In the genomic region with DNA sequence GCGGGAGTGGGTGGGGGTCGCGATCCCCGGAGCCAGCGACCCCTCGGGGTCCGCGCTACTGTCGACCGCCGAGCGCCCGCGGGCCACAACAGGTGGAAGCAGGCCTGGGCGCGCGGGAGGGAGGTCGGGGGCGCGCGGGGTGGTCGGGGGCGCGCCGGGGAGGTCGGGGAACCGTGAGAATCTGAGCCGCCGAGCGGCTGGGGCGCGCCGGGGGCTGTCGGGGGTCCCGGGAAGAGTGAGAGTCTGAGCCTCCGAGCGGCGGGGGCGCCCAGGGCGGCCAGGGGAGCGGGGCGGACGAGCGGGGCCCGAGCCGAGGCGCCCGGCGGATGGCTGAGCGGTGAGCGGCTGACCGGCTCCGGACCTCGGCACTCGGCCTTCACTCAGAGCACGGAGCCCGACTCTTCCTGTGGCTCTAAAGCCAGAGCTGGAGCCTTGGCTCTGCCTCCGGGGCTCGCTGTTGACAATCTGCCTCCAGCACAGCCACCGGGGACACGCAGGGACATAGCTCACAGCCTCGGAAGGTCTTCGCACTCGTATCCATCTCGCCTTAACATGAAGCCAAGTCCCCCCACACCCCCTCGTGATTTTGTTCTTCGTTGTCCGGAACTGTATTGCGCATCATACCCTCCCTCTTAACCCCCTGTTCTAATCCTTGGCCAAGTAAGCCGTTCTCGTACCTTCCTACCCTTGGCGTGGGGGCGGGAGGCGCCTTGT, we compare ENCODE assay signal across 8 mouse cellular contexts. TPM values are rescaled to one million over a fixed set of nuclear protein-coding genes. Genes with fewer than 3 reads are reported as not detected.
DNase-seq lines count a peak whose midpoint lies in the region; ATAC-seq and TF ChIP-seq lines count a peak whose summit lies in the region.

No protein-coding gene starts in this region.

- DNase-seq in thymus, adult 2 months: peak; percentile 19
- DNase-seq in thymus, postnatal 14 days: no peak
- DNase-seq in heart, adult 9 months (ENCODE audit: low spot score in 2 of 2): peak; percentile 35
- DNase-seq in kidney, adult 2 months: peak; percentile 57
- peak; percentile 25 to 79 for DNase-seq in spleen, postnatal 4 days (ENCODE audit: low spot score in 2 of 2)

- ATAC-seq in embryonic facial prominence, embryonic 13.5 days (ENCODE audit: insufficient number of reproducible peaks, insufficient read depth, low FRiP score, low TSS enrichment, low read depth): peak; percentile 59; the same call in 1 of the 2 replicates
- ATAC-seq in limb, embryonic 15.5 days (ENCODE audit: insufficient number of reproducible peaks, low FRiP score, low TSS enrichment, low read depth): peak; percentile 41
- peak; percentile 72 for ATAC-seq in midbrain, embryonic 16.5 days

- TF ChIP-seq POLR2A in thymus, adult 2 months (IDR thresholded peaks at IDR 0.05; ENCODE audit: control insufficient read depth, extremely low read depth, insufficient read depth, low read length, poor library complexity): no peak
- TF ChIP-seq POLR2A in kidney, adult 2 months (IDR thresholded peaks at IDR 0.05; ENCODE audit: low read depth, low read length): no peak

- H3K36me3 ChIP-seq in thymus, adult 2 months (ENCODE audit: control insufficient read depth, insufficient read depth, low read length): no peaks in the 10 kb centered on the region
- H3K36me3 ChIP-seq in embryonic facial prominence, embryonic 13.5 days: no peaks in the 10 kb centered on the region
- no peaks in the 10 kb centered on the region for H3K36me3 ChIP-seq in kidney, adult 2 months (ENCODE audit: control insufficient read depth, insufficient read depth, low read length)
- H3K36me3 ChIP-seq in limb, embryonic 15.5 days: no peaks in the 10 kb centered on the region
- no peaks in the 10 kb centered on the region for H3K36me3 ChIP-seq in midbrain, embryonic 16.5 days (ENCODE audit: control insufficient read depth, insufficient read depth, low read length)

- no peak for TF ChIP-seq CTCF in thymus, adult 2 months (IDR thresholded peaks at IDR 0.05; ENCODE audit: borderline replicate concordance, control insufficient read depth, extremely low read depth, insufficient read depth, low read length, poor library complexity)
- no peak for TF ChIP-seq CTCF in kidney, adult 2 months (conservative IDR thresholded peaks at IDR 0.05; ENCODE audit: insufficient read depth, insufficient read length, low read depth, low read length)

- WGBS in thymus, adult 2 months: under 1% methylated on average over 59 of the region's 74 CpGs
- 1% methylated on average over 57 of the region's 74 CpGs for WGBS in embryonic facial prominence, embryonic 13.5 days
- 1% methylated on average over 73 of the region's 74 CpGs for WGBS in kidney, adult 2 months
- under 1% methylated on average over 53 of the region's 74 CpGs for WGBS in limb, embryonic 15.5 days
- 0% methylated on average over 45 of the region's 74 CpGs for WGBS in midbrain, embryonic 16.5 days

- no peaks in the 10 kb centered on the region for H3K9me3 ChIP-seq in embryonic facial prominence, embryonic 13.5 days
- no peaks in the 10 kb centered on the region for H3K9me3 ChIP-seq in limb, embryonic 15.5 days
- no peaks in the 10 kb centered on the region for H3K9me3 ChIP-seq in midbrain, embryonic 16.5 days (replicated peaks; ENCODE audit: control insufficient read depth, low read length, poor library complexity, severe bottlenecking)

- peak overlapping the region; percentile 77 for H3K9ac ChIP-seq in embryonic facial prominence, embryonic 13.5 days
- H3K9ac ChIP-seq in limb, embryonic 15.5 days: peak overlapping the region; percentile 45
- H3K9ac ChIP-seq in midbrain, embryonic 16.5 days (ENCODE audit: low read depth, low read length): peak overlapping the region; percentile 60

- H3K27ac ChIP-seq in thymus, adult 2 months (ENCODE audit: control insufficient read depth, insufficient read depth, low read length): no peak overlapping the region
- peak overlapping the region; percentile 44; the same call in 1 of the 2 replicates for H3K27ac ChIP-seq in embryonic facial prominence, embryonic 13.5 days
- peak overlapping the region; percentile 91 for H3K27ac ChIP-seq in kidney, adult 2 months (ENCODE audit: insufficient read depth, low read depth, low read length)
- peak overlapping the region; percentile 54 for H3K27ac ChIP-seq in limb, embryonic 15.5 days
- H3K27ac ChIP-seq in midbrain, embryonic 16.5 days (ENCODE audit: low read length): no peak overlapping the region

- peak overlapping the region; percentile 95 for H3K4me2 ChIP-seq in embryonic facial prominence, embryonic 13.5 days
- peak overlapping the region; percentile 98 for H3K4me2 ChIP-seq in limb, embryonic 15.5 days
- peak overlapping the region; percentile 89 for H3K4me2 ChIP-seq in midbrain, embryonic 16.5 days (ENCODE audit: low read length)

- peaks cover 12% of the 10 kb centered on the region for H3K4me1 ChIP-seq in thymus, adult 2 months (replicated peaks; ENCODE audit: control insufficient read depth, insufficient read depth, low read length)
- peaks cover 9% of the 10 kb centered on the region; the same call in 1 of the 2 replicates for H3K4me1 ChIP-seq in embryonic facial prominence, embryonic 13.5 days
- H3K4me1 ChIP-seq in kidney, adult 2 months (ENCODE audit: control insufficient read depth, insufficient read depth, low read length): peaks cover 16% of the 10 kb centered on the region
- peaks cover 15% of the 10 kb centered on the region for H3K4me1 ChIP-seq in limb, embryonic 15.5 days
- H3K4me1 ChIP-seq in midbrain, embryonic 16.5 days (ENCODE audit: control insufficient read depth, insufficient read depth, low read length): peaks cover 17% of the 10 kb centered on the region

- peaks cover 12% of the 10 kb centered on the region for H3K27me3 ChIP-seq in thymus, adult 2 months (ENCODE audit: control insufficient read depth, insufficient read depth, low read length)
- peaks cover 47% of the 10 kb centered on the region for H3K27me3 ChIP-seq in embryonic facial prominence, embryonic 13.5 days
- no peaks in the 10 kb centered on the region for H3K27me3 ChIP-seq in kidney, adult 2 months (replicated peaks; ENCODE audit: control insufficient read depth, insufficient read depth, low read length)
- peaks cover 39% of the 10 kb centered on the region for H3K27me3 ChIP-seq in limb, embryonic 15.5 days
- peaks cover 25% of the 10 kb centered on the region for H3K27me3 ChIP-seq in midbrain, embryonic 16.5 days (ENCODE audit: control insufficient read depth, insufficient read depth, low read depth, low read length)

- H3K4me3 ChIP-seq in thymus, adult 2 months (ENCODE audit: control insufficient read depth, insufficient read depth, low read length): peak overlapping the region; percentile 55
- peak overlapping the region; percentile 73 for H3K4me3 ChIP-seq in embryonic facial prominence, embryonic 13.5 days
- H3K4me3 ChIP-seq in kidney, adult 2 months (ENCODE audit: insufficient read depth, low read depth, low read length): peak overlapping the region; percentile 89
- peak overlapping the region; percentile 73 for H3K4me3 ChIP-seq in limb, embryonic 15.5 days
- H3K4me3 ChIP-seq in midbrain, embryonic 16.5 days (ENCODE audit: low read depth, low read length): peak overlapping the region; percentile 68

RNA-seq across cellular contexts. Expression of a gene that starts 1.0 kb away (rescaled TPM):
- 6.9 and 9.8 TPM in 2 replicates for polyA plus RNA-seq in thymus, adult 2 months (2012; rRNA removed)
- 12.6 and 13.7 TPM in 2 replicates for polyA plus RNA-seq in embryonic facial prominence, embryonic 13.5 days (2015; fragmentation: Nextera tagmentation; extraction: Ambion mirVana)
- polyA plus RNA-seq in kidney, adult 2 months (2012; rRNA removed): 30.0 and 31.6 TPM in 2 replicates
- polyA plus RNA-seq in limb, embryonic 15.5 days (2015; fragmentation: Nextera tagmentation; extraction: Ambion mirVana): 12.3 and 13.2 TPM in 2 replicates
- polyA plus RNA-seq in midbrain, embryonic 16.5 days (2015; fragmentation: Nextera tagmentation; extraction: Ambion mirVana): 8.5 and 10.3 TPM in 2 replicates

Comparison
In these comparisons a context has a peak if more than half of its experiments do, and no peak if none do; other contexts are left out.
1. H3K27ac ChIP-seq: peak in embryonic facial prominence, embryonic 13.5 days (single experiment), kidney, adult 2 months (single experiment) and limb, embryonic 15.5 days (single experiment); none in thymus, adult 2 months (single experiment) and midbrain, embryonic 16.5 days (single experiment).
2. Peak in every context shown above with its lines, with median percentiles within 50 percentile points of each other: H3K4me3 ChIP-seq, ATAC-seq, H3K4me2 ChIP-seq and H3K9ac ChIP-seq.